Mouse (Mus musculus) embryonic fibroblast, embryonic 13.5 days (primary cell): Measurements from ENCODE around the gene Gypa. TPM values are rescaled to one million over a fixed set of nuclear protein-coding genes. Genes with fewer than 3 reads are reported as not detected.

ENCODE experiments used
- H3K27ac ChIP-seq: 2 replicates; pipeline ENCODE4 v1.5.1; 2012; ENCODE audit warnings: low read length, control low read depth, inconsistent platforms; ENCODE audit not compliant: insufficient read depth
- H3K4me1 ChIP-seq: 2 replicates; pipeline ENCODE4 v1.6.1; 2011; ENCODE audit warnings: low read length; ENCODE audit not compliant: control insufficient read depth, insufficient read depth
- H3K4me3 ChIP-seq: 2 replicates; pipeline ENCODE4 v1.5.1; 2011; ENCODE audit warnings: mild to moderate bottlenecking, control low read depth, low read length; ENCODE audit not compliant: insufficient read depth
- CTCF ChIP-seq: IDR thresholded peaks from 2 replicates; pipeline ENCODE4 v1.5.1; 2011; ENCODE audit warnings: mild to moderate bottlenecking, control low read depth, low read length, moderate library complexity, borderline replicate concordance; ENCODE audit not compliant: insufficient read depth
- POLR2A ChIP-seq: IDR thresholded peaks from 2 replicates; pipeline ENCODE4 v1.6.1; 2011; ENCODE audit warnings: low read depth, mild to moderate bottlenecking, control low read depth, low read length, moderate library complexity
- polyA plus RNA-seq: library from polyadenylated mRNA; stranded (reverse); fragments of >200 nt; gene quantifications from 2 replicates; pipeline ENCODE4 v1.2.4, GENCODE M21; 2011; ENCODE audit warnings: low read depth; ENCODE audit not compliant: missing spikeins, insufficient read length

Gene Gypa
- polyA plus RNA-seq, 1 experiment: not detected

DNA sequence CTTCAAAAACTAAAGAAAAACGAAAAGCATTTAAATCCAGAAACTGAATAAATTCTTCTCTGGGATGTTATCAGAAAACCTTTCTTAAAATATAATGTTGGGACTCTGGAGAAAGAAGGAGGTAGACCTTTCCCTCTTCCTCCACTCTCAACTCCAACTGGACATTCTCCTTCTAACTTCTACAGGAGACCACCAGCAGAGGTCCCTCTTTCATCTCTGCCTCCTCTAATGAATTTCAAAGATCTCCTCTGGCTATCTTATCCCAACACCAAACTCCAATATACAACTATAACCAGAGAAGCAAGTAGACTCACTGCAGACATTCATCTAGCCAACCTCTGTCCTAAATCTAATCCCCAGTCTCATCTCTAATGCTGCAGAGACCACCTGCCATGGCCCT, 2.0 kb upstream of the Gypa start:
- TF ChIP-seq CTCF (no peak), POLR2A (no peak)
- H3K27ac ChIP-seq: no peak overlapping the region
- H3K4me3 ChIP-seq: no peak overlapping the region
- no peaks in the 10 kb centered on the region; the same call in 1 of the 2 replicates for H3K4me1 ChIP-seq

DNA sequence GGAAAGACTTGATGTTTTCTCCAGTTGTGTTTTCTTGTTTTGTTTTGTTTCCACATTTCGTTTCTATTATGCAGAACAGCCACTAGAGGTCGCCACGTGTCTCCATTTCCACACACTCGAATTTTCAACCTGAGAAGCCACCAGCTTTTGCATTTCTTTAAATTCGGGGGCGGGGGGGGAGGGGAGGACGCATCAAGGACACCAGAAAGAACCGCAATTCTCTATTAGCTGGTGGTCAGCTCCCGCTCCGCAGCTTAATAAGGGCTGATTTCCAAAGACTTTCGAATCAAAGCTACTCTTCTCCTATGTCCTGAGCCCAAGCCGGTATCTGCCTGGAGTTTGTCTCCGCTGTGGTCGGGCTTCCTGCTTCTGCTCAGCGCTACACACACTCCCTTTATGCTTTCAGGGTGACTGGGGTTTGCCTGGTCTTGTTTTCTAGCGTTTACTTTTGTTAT, 567 bp upstream of the Gypa start:
- no peak overlapping the region for H3K27ac ChIP-seq
- peak overlapping the region; percentile 66 for H3K4me3 ChIP-seq
- H3K4me1 ChIP-seq: no peaks in the 10 kb centered on the region; the same call in 1 of the 2 replicates
- no peak for TF ChIP-seq POLR2A
- no peak for TF ChIP-seq CTCF

DNA sequence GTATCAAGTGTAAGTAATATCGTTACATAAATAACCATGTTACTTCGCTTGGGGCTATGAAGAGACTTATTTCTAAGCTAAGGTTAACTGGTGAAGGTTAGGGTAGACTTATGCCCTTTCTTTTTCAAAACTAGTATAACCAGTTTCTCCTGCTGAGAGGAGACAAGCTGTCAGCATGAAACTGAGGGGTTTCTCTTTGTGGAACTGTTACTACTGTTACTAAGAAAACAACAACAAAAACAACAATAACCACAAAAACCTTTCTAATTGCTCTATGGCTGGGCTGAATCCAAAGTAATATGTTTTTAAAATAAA, 722 bp downstream of the Gypa start:
- TF ChIP-seq POLR2A: no peak
- TF ChIP-seq CTCF: no peak

DNA sequence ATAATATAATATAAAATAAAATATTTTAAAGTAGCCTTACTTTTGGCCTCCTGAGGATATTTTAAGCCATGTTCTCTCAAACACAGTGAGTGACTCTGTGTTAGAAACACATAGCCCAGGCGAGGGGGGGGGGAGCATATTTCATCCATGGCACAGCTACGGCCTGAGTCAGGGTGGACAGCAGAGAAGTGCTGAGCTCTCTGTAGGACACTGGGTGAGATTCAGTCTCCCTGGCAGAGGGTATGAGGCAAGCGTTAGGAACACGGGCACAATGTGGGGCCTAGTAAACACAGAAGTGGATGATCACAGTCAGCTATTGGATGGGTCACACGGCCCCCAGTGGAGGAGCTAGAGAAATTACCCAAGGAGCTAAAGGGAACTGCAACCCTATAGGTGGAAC, 1.2 kb downstream of the Gypa start:
- H3K27ac ChIP-seq: no peak overlapping the region
- no peak overlapping the region for H3K4me3 ChIP-seq
- TF ChIP-seq CTCF (no peak), POLR2A (no peak)
- no peaks in the 10 kb centered on the region; the same call in 1 of the 2 replicates for H3K4me1 ChIP-seq

More for the DNA sequence above, 722 bp downstream of the Gypa start:
- H3K4me1 ChIP-seq: no peaks in the 10 kb centered on the region; the same call in 1 of the 2 replicates
- no peak overlapping the region for H3K27ac ChIP-seq
- H3K4me3 ChIP-seq: no peak overlapping the region

DNA sequence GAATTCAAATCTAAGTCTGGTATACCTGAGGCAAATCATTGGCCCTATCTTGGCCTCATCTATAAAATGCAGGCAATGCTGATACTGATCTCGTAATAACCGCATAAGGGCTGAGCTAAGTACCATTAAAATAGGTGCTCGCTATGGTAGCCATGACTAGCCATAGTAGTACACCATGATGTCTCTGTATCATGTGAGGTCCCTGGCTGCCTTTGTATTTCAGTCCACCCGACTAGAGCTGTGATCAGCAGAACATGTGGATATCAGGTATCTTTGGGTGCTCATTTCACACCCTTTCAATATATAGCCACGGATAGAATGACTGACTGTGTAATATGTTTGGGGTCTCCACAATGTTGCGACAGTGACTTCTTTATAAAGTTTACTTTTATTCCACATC, 1.9 kb downstream of the Gypa start:
- no peak overlapping the region for H3K27ac ChIP-seq
- no peaks in the 10 kb centered on the region; the same call in 1 of the 2 replicates for H3K4me1 ChIP-seq
- TF ChIP-seq CTCF: no peak
- TF ChIP-seq POLR2A: no peak
- H3K4me3 ChIP-seq: no peak overlapping the region

DNA sequence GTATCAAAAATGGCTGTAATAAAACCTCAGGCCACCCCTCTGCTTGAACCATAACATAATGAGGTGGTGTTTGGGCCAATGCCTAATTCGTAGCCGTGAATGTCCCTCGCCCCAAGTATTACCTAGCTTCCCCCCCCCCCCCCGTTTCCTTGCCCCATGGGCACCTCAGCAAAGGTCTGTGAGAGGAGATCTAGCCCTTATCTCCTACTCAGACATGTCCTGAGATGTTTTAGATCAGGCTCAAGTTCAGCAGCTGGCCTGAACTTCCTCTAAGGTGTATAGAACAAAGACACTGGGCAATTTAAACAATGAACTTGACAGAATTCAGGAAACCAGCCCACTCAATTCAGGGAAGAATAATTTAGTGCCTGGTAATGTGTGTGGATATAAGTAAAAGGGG, 3.7 kb downstream of the Gypa start:
- no peak overlapping the region for H3K4me3 ChIP-seq

DNA sequence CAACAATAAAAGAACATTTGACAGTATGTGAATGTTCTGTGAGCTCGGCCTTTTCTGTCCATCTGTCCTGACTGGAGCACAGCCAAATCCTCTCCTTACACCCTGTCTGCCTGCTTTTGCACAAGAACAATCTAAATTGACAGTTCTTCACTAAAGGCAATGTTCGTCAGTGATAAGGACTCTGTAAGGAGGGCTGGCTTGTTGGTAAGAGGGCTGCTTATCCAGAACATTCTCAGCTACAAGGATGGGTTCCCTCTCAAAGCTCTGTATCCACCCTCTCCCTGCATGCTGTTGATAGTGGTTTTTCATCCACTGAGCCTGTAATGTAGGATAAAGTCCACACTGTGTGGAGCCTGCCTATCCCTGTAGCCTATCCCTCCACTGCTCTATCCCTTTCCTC, 6.7 kb downstream of the Gypa start:
- TF ChIP-seq CTCF (no peak), POLR2A (no peak)
- H3K4me1 ChIP-seq: no peaks in the 10 kb centered on the region
- no peak overlapping the region for H3K4me3 ChIP-seq
- H3K27ac ChIP-seq: no peak overlapping the region

More for the DNA sequence above, 3.7 kb downstream of the Gypa start:
- Histone ChIP-seq H3K4me1 (no peaks in the 10 kb centered on the region; the same call in 1 of the 2 replicates), H3K27ac (no peak overlapping the region)
- TF ChIP-seq POLR2A (no peak), CTCF (no peak)

DNA sequence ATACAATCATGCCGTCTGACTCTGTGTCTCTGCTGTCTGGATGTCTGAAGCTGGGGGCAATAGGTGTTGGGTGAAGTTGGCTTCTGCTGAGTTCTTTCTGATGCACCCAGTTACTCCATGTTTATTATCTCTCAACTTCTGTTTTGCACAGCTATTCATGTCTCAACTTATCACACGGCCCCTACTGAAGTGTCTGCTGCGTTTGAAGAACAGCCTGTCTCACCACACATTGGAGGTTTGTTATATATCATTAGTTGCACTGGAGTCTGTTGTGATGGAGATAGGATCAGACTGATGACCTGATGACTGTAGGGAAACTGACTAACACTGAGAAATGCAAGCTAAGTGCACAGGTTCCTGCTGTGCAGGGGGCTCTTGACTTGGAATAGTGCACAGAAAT, 7.2 kb downstream of the Gypa start:
- no peak for TF ChIP-seq POLR2A
- H3K4me1 ChIP-seq: no peaks in the 10 kb centered on the region
- no peak overlapping the region for H3K27ac ChIP-seq
- no peak overlapping the region for H3K4me3 ChIP-seq

DNA sequence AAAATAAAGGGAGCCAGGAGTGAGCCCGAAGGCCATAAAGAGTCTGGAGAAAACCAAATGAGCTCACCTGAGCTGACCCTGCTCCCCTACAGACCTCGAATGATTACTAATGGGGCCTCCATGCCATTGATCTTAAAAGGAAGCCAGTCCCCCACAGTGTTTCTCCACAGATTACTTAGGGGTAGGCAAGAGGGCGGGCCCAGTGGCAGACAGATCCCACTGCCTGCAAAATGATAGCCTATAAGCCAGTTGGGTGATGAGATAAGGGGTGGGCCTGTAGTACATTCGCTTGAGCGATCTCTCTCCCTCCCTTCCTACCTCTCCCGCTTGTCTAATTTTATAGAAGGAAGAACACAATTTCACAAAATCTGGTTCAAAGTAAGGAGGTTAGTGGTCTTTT, 7.7 kb downstream of the Gypa start:
- H3K4me1 ChIP-seq: no peaks in the 10 kb centered on the region
- TF ChIP-seq POLR2A (no peak), CTCF (no peak)
- H3K27ac ChIP-seq: no peak overlapping the region
- no peak overlapping the region for H3K4me3 ChIP-seq

DNA sequence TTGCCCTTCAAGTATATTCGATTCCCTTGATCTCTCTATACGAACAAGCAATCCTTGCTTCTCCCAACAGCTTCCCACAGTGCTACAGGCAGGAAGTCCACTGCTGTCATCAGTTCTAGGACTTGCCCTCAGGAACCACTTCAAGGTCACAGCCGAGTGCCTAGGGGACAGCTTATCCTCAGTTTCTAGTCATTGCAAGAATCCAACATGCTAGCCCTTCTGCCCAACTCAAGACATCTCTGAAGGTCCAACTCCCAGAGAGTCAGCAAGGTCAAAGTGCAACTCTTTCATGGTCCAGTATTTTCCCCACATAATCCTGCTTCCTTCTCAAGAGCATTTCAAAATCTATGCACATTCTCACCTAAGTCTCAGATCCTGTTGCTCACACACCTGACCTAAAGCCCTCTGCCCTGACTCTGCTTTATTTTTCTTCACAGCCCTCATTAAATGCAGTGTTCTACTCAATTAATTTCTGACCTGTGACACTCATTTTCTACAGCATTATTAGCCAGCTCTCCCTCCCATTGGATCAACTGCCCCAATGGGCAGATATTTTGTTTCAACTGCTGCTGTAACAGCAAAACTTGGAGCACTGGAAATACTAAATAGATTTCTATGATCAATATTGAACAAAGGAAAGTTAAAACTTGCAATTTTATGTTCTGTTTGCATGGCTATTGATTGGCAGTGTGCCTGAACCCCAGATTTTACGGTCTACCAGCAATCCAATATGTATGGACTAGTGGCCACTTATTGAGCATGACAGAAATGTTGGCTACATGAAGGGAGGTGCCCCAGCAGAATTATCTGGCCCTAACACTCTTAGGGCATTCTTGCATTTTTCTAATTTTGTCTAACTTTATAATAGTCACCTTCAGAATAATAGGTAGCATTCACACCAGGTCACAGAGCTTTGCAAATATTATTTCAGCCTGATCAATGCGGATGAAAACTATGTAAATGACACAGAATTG, 33.1 kb downstream of the Gypa start:
- Histone ChIP-seq H3K4me3 (no peak overlapping the region), H3K27ac (no peak overlapping the region), H3K4me1 (no peaks in the 10 kb centered on the region)
- TF ChIP-seq CTCF (no peak), POLR2A (no peak)

DNA sequence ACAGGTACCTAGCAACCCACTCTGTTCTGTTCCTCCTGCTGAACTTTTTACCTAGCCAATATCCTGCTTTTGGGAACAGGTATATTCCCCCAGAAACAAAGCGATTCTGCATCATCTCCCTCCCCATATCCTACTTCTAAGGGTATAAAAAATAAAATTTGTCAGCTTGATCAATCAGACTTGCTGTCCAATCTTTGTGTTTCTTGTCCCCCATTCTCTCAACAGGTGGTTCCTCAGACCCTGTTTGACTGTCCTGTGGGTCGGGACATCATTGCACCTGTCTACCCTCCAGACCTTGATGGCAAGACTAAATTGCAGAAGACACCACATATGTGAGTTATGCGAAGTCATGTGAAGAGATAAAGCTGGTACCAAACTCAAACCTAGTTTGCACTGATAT, 48.3 kb downstream of the Gypa start:
- no peaks in the 10 kb centered on the region for H3K4me1 ChIP-seq
- H3K27ac ChIP-seq: no peak overlapping the region
- no peak for TF ChIP-seq CTCF
- no peak for TF ChIP-seq POLR2A
- H3K4me3 ChIP-seq: no peak overlapping the region

DNA sequence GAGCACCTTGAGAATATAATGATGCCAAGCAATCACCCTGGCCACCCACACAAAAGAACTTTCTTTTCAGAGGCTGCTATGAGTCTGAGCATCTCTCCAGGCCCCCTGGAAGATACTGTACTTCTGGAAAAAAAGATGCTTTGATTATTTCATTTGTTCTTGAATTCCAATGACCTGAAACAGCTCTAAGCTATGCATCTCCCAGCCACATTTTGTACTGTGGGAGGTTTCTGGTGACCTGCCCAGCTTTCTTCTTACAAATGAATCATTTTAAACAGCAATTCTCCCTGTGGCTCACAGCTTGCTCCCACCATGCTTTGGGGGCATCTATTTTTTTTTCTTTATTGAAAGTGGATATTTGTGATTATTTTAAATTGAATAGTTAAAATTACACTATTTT, 56.9 kb downstream of the Gypa start:
- Histone ChIP-seq H3K27ac (no peak overlapping the region), H3K4me3 (no peak overlapping the region), H3K4me1 (no peaks in the 10 kb centered on the region)
- TF ChIP-seq POLR2A: no peak
- TF ChIP-seq CTCF: no peak
